Mouse (Mus musculus): ENCODE results near the gene Usp43. TPM values are rescaled to one million over a fixed set of nuclear protein-coding genes. Genes with fewer than 3 reads are reported as not detected.

Usp43 gene
- polyA plus RNA-seq, 1 experiment from 2014 or later, result 0.24 TPM

DNA sequence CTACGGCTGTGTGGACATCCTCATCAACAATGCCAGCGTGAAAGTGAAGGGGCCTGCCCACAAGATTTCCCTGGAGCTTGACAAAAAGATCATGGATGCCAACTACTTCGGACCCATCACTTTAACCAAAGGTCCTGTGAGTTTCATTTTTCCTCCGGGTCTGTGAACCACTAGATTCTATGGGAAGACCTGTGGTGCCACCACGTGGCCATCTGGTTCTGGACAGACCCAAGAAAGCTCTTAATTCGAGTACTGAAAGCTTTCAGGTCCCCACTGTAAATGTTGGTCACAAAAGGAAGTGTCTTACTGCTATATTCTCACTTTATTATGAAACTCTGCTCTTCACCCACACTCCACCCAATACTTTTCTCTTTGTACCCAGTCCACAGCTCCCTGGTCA lies 110.4 kb downstream of the Usp43 start:
- WGBS (ENCODE audit: insufficient replicate concordance), result 67% methylated on average over 6 of the region's 6 CpGs
- Histone ChIP-seq H3K4me1 (ENCODE audit: control insufficient read depth, insufficient read depth, low read length) (no peaks in the 10 kb centered on the region), H3K4me3 (ENCODE audit: low read depth, low read length) (no peak overlapping the region), H3K9me3 (replicated peaks; ENCODE audit: control insufficient read depth, low read length) (no peaks in the 10 kb centered on the region), H3K27me3 (ENCODE audit: control insufficient read depth, insufficient read depth, low read length) (no peaks in the 10 kb centered on the region), H3K27ac (ENCODE audit: low read depth, low read length) (no peak overlapping the region), H3K9ac (ENCODE audit: low read depth, low read length) (no peak overlapping the region), H3K4me2 (no peak overlapping the region), H3K36me3 (ENCODE audit: control insufficient read depth, insufficient read depth, low read length) (no peaks in the 10 kb centered on the region)
- no peak for ATAC-seq (replicated peaks; ENCODE audit: insufficient number of reproducible peaks, low FRiP score, low TSS enrichment)

GRCm38 (mm10) chr11:67808051-67808450 lies 113.9 kb downstream of the Usp43 start:
- 73% methylated on average over 5 of the region's 5 CpGs for WGBS (ENCODE audit: insufficient replicate concordance)
- no peaks in the 10 kb centered on the region for H3K4me1 ChIP-seq (ENCODE audit: control insufficient read depth, insufficient read depth, low read length)
- ATAC-seq (replicated peaks; ENCODE audit: insufficient number of reproducible peaks, low FRiP score, low TSS enrichment), result no peak
- no peak overlapping the region for H3K4me2 ChIP-seq
- H3K4me3 ChIP-seq (ENCODE audit: low read depth, low read length), result no peak overlapping the region
- H3K36me3 ChIP-seq (ENCODE audit: control insufficient read depth, insufficient read depth, low read length), result no peaks in the 10 kb centered on the region
- no peak overlapping the region for H3K9ac ChIP-seq (ENCODE audit: low read depth, low read length)
- H3K27ac ChIP-seq (ENCODE audit: low read depth, low read length), result no peak overlapping the region
- no peaks in the 10 kb centered on the region for H3K9me3 ChIP-seq (replicated peaks; ENCODE audit: control insufficient read depth, low read length)
- no peaks in the 10 kb centered on the region for H3K27me3 ChIP-seq (ENCODE audit: control insufficient read depth, insufficient read depth, low read length)

GRCm38 (mm10) chr11:67806832-67807597 lies 114.9 kb downstream of the Usp43 start:
- Histone ChIP-seq H3K27me3 (ENCODE audit: control insufficient read depth, insufficient read depth, low read length) (no peaks in the 10 kb centered on the region), H3K4me3 (ENCODE audit: low read depth, low read length) (no peak overlapping the region), H3K9me3 (replicated peaks; ENCODE audit: control insufficient read depth, low read length) (no peaks in the 10 kb centered on the region), H3K9ac (ENCODE audit: low read depth, low read length) (no peak overlapping the region), H3K27ac (ENCODE audit: low read depth, low read length) (no peak overlapping the region), H3K4me2 (no peak overlapping the region), H3K4me1 (ENCODE audit: control insufficient read depth, insufficient read depth, low read length) (no peaks in the 10 kb centered on the region), H3K36me3 (ENCODE audit: control insufficient read depth, insufficient read depth, low read length) (no peaks in the 10 kb centered on the region)
- no peak for ATAC-seq (replicated peaks; ENCODE audit: insufficient number of reproducible peaks, low FRiP score, low TSS enrichment)
- 75% methylated on average over 11 of the region's 11 CpGs for WGBS (ENCODE audit: insufficient replicate concordance)

DNA sequence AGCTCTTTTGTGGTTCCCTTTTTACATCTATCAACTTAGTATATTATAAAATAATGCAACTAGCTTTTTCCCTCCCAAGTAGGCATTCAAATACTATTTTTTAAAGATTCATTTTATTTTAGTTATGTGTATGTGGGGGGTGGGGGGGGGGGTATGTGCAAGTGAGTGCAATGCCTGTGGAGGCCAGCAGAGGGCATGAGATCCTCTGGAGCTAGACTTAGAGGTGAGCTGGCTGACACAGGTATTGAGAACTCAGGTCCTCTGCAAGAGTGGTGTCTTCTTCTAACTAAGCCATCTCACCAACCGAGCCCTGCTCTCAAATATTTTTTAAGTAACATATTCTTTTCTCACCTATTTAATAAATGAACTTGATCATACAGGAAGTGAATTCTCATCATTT lies 116.4 kb downstream of the Usp43 start:
- H3K27me3 ChIP-seq (ENCODE audit: control insufficient read depth, insufficient read depth, low read length), result no peaks in the 10 kb centered on the region
- no peak for ATAC-seq (replicated peaks; ENCODE audit: insufficient number of reproducible peaks, low FRiP score, low TSS enrichment)

More for the DNA sequence above, 116.4 kb downstream of the Usp43 start:
- Histone ChIP-seq H3K27ac (ENCODE audit: low read depth, low read length) (no peak overlapping the region), H3K9ac (ENCODE audit: low read depth, low read length) (no peak overlapping the region), H3K4me2 (no peak overlapping the region), H3K4me1 (ENCODE audit: control insufficient read depth, insufficient read depth, low read length) (0 out of 2 replicates have a peak, but pooled peaks cover 4% of the 10 kb centered on the region), H3K9me3 (replicated peaks; ENCODE audit: control insufficient read depth, low read length) (no peaks in the 10 kb centered on the region), H3K4me3 (ENCODE audit: low read depth, low read length) (no peak overlapping the region), H3K36me3 (ENCODE audit: control insufficient read depth, insufficient read depth, low read length) (no peaks in the 10 kb centered on the region)
- 89% methylated on average over 1 of the region's 1 CpGs for WGBS (ENCODE audit: insufficient replicate concordance)

Other genes starting within 250 kb of the Usp43 start
- gene Rcvrn, start 226.8 kb downstream of the Usp43 start, polyA plus RNA-seq (2014; fragmentation: Nextera tagmentation; extraction: Ambion mirVana), result not detected in 2 replicates
- gene Glp2r, start 151.0 kb downstream of the Usp43 start, polyA plus RNA-seq (2014; fragmentation: Nextera tagmentation; extraction: Ambion mirVana), result 0.03 TPM in 1 of 2 replicates, not detected in the other
- not detected in 2 replicates for gene Gsg1l2, start 147.5 kb downstream of the Usp43 start, polyA plus RNA-seq (2014; fragmentation: Nextera tagmentation; extraction: Ambion mirVana)
- 0.39 and 0.86 TPM in 2 replicates for gene Dhrs7c, start 124.0 kb downstream of the Usp43 start, polyA plus RNA-seq (2014; fragmentation: Nextera tagmentation; extraction: Ambion mirVana)
- 0.57 TPM in 1 of 2 replicates, not detected in the other for gene Cfap52, start 43.5 kb upstream of the Usp43 start, polyA plus RNA-seq (2014; fragmentation: Nextera tagmentation; extraction: Ambion mirVana)
- gene Stx8, start 44.0 kb upstream of the Usp43 start, polyA plus RNA-seq (2014; fragmentation: Nextera tagmentation; extraction: Ambion mirVana), result 59.2 and 60.9 TPM in 2 replicates